Mouse (Mus musculus): ENCODE data around the gene Derl2. TPM values are rescaled to one million over a fixed set of nuclear protein-coding genes. Genes with fewer than 3 reads are reported as not detected.
A peak's percentile ranks its signal among the peaks of the same experiment; 100 is the strongest.

The Derl2 gene
- polyA plus RNA-seq, 1 experiment from 2014 or later: 27.9 TPM

GRCm38 (mm10) chr11:70980232-70980631 is 39.4 kb downstream of the Derl2 start:
- H3K9ac ChIP-seq (replicated peaks): no peak overlapping the region
- no peaks in the 10 kb centered on the region for H3K27me3 ChIP-seq (replicated peaks)
- no peak overlapping the region for H3K4me2 ChIP-seq
- no peaks in the 10 kb centered on the region for H3K9me3 ChIP-seq (replicated peaks)
- ATAC-seq (ENCODE audit: low FRiP score): no peak
- H3K27ac ChIP-seq (replicated peaks): no peak overlapping the region
- H3K36me3 ChIP-seq: peaks cover 68% of the 10 kb centered on the region
- H3K4me3 ChIP-seq (replicated peaks): no peak overlapping the region
- peaks cover 17% of the 10 kb centered on the region for H3K4me1 ChIP-seq
- WGBS: 76% methylated on average over 6 of the region's 6 CpGs

GRCm38 (mm10) chr11:70977293-70977692 is 42.3 kb downstream of the Derl2 start:
- no peak overlapping the region for H3K4me2 ChIP-seq
- H3K4me3 ChIP-seq (replicated peaks): no peak overlapping the region
- H3K27ac ChIP-seq (replicated peaks): no peak overlapping the region
- no peak for ATAC-seq (ENCODE audit: low FRiP score)
- H3K9ac ChIP-seq (replicated peaks): no peak overlapping the region
- H3K27me3 ChIP-seq (replicated peaks): no peaks in the 10 kb centered on the region
- WGBS: 90% methylated on average over 6 of the region's 6 CpGs
- peaks cover 81% of the 10 kb centered on the region for H3K36me3 ChIP-seq
- no peaks in the 10 kb centered on the region for H3K9me3 ChIP-seq (replicated peaks)
- peaks cover 14% of the 10 kb centered on the region for H3K4me1 ChIP-seq

- H3K9me3 ChIP-seq (replicated peaks): no peaks in the 10 kb centered on the region
- H3K27me3 ChIP-seq (replicated peaks): no peaks in the 10 kb centered on the region
- H3K9ac ChIP-seq (replicated peaks): no peak overlapping the region
- no peak overlapping the region for H3K27ac ChIP-seq (replicated peaks)
- H3K4me3 ChIP-seq (replicated peaks): no peak overlapping the region
- no peak overlapping the region for H3K4me2 ChIP-seq
- peaks cover 9% of the 10 kb centered on the region for H3K4me1 ChIP-seq
- WGBS: 82% methylated on average over 2 of the region's 2 CpGs
- ATAC-seq (ENCODE audit: low FRiP score): no peak
- H3K36me3 ChIP-seq: peaks cover 72% of the 10 kb centered on the region
Measured at GRCm38 (mm10) chr11:70975193-70975592, 44.4 kb downstream of the Derl2 start.

GRCm38 (mm10) chr11:70973947-70974346 is 45.7 kb downstream of the Derl2 start:
- H3K4me1 ChIP-seq: peaks cover 9% of the 10 kb centered on the region
- no peaks in the 10 kb centered on the region for H3K9me3 ChIP-seq (replicated peaks)
- H3K27ac ChIP-seq (replicated peaks): no peak overlapping the region
- H3K9ac ChIP-seq (replicated peaks): no peak overlapping the region
- H3K36me3 ChIP-seq: peaks cover 61% of the 10 kb centered on the region
- 74% methylated on average over 4 of the region's 4 CpGs for WGBS
- no peak overlapping the region for H3K4me2 ChIP-seq
- ATAC-seq (ENCODE audit: low FRiP score): no peak
- H3K4me3 ChIP-seq (replicated peaks): no peak overlapping the region
- no peaks in the 10 kb centered on the region for H3K27me3 ChIP-seq (replicated peaks)

GRCm38 (mm10) chr11:70972586-70972985 is 47.1 kb downstream of the Derl2 start:
- WGBS: 71% methylated on average over 1 of the region's 1 CpGs
- Histone ChIP-seq H3K9me3 (replicated peaks) (no peaks in the 10 kb centered on the region), H3K36me3 (peaks cover 48% of the 10 kb centered on the region), H3K4me1 (peaks cover 20% of the 10 kb centered on the region), H3K27ac (replicated peaks) (no peak overlapping the region), H3K4me2 (no peak overlapping the region), H3K27me3 (replicated peaks) (no peaks in the 10 kb centered on the region), H3K9ac (replicated peaks) (no peak overlapping the region), H3K4me3 (replicated peaks) (no peak overlapping the region)
- no peak for ATAC-seq (ENCODE audit: low FRiP score)

GRCm38 (mm10) chr11:70970560-70971540 is 48.8 kb downstream of the Derl2 start:
- Histone ChIP-seq H3K9me3 (replicated peaks) (no peaks in the 10 kb centered on the region), H3K4me3 (replicated peaks) (peak overlapping the region; percentile 95), H3K4me2 (peak overlapping the region; percentile 91), H3K27me3 (replicated peaks) (no peaks in the 10 kb centered on the region), H3K36me3 (peaks cover 41% of the 10 kb centered on the region), H3K27ac (replicated peaks) (peak overlapping the region; percentile 94), H3K4me1 (peaks cover 23% of the 10 kb centered on the region), H3K9ac (replicated peaks) (peak overlapping the region; percentile 68)
- 18% methylated on average over 24 of the region's 24 CpGs for WGBS
- peak; percentile 28 for ATAC-seq (ENCODE audit: low FRiP score)

- Histone ChIP-seq H3K9me3 (replicated peaks) (no peaks in the 10 kb centered on the region), H3K27ac (replicated peaks) (peak within 1 kb of the TSS; percentile 94), H3K4me1 (peaks cover 23% of the 10 kb centered on the region), H3K27me3 (replicated peaks) (no peaks in the 10 kb centered on the region), H3K36me3 (peaks cover 40% of the 10 kb centered on the region), H3K4me2 (peak within 1 kb of the TSS; percentile 91), H3K9ac (replicated peaks) (peak within 1 kb of the TSS; percentile 99), H3K4me3 (replicated peaks) (peak within 1 kb of the TSS; percentile 95)
- under 1% methylated on average over 43 of the region's 43 CpGs for WGBS
- peak; percentile 98 for ATAC-seq (ENCODE audit: low FRiP score)
Measured at GRCm38 (mm10) chr11:70969821-70970559, 49.7 kb downstream of the Derl2 start, which contains the start of the genes Nup88 and Rpain. Gene Nup88 (minus strand): TSS chr11:70969973. Gene Rpain (plus strand): TSS chr11:70970213.

GRCm38 (mm10) chr11:70969271-70969794 is 50.3 kb downstream of the Derl2 start:
- under 1% methylated on average over 25 of the region's 25 CpGs for WGBS
- H3K4me3 ChIP-seq (replicated peaks): peak overlapping the region; percentile 95
- no peaks in the 10 kb centered on the region for H3K9me3 ChIP-seq (replicated peaks)
- peaks cover 40% of the 10 kb centered on the region for H3K36me3 ChIP-seq
- H3K9ac ChIP-seq (replicated peaks): peak overlapping the region; percentile 99
- H3K27me3 ChIP-seq (replicated peaks): no peaks in the 10 kb centered on the region
- peaks cover 23% of the 10 kb centered on the region for H3K4me1 ChIP-seq
- H3K27ac ChIP-seq (replicated peaks): peak overlapping the region; percentile 94
- peak; percentile 12; the same call in 1 of the 2 replicates for ATAC-seq (ENCODE audit: low FRiP score)
- H3K4me2 ChIP-seq: peak overlapping the region; percentile 78

- Histone ChIP-seq H3K36me3 (peaks cover 67% of the 10 kb centered on the region), H3K27ac (replicated peaks) (no peak overlapping the region), H3K9me3 (replicated peaks) (no peaks in the 10 kb centered on the region), H3K4me3 (replicated peaks) (no peak overlapping the region), H3K9ac (replicated peaks) (no peak overlapping the region), H3K4me1 (peaks cover 14% of the 10 kb centered on the region), H3K4me2 (no peak overlapping the region), H3K27me3 (replicated peaks) (no peaks in the 10 kb centered on the region)
- WGBS: 72% methylated on average over 4 of the region's 4 CpGs
- ATAC-seq (ENCODE audit: low FRiP score): no peak
Measured at GRCm38 (mm10) chr11:70964222-70964907, 55.3 kb downstream of the Derl2 start.

- Histone ChIP-seq H3K27ac (replicated peaks) (no peak overlapping the region), H3K4me3 (replicated peaks) (no peak overlapping the region), H3K9ac (replicated peaks) (no peak overlapping the region), H3K4me1 (no peaks in the 10 kb centered on the region), H3K9me3 (replicated peaks) (no peaks in the 10 kb centered on the region), H3K36me3 (peaks cover 88% of the 10 kb centered on the region), H3K4me2 (no peak overlapping the region), H3K27me3 (replicated peaks) (no peaks in the 10 kb centered on the region)
- 89% methylated on average over 5 of the region's 5 CpGs for WGBS
- no peak for ATAC-seq (ENCODE audit: low FRiP score)
Measured at GRCm38 (mm10) chr11:70960786-70961554, 58.7 kb downstream of the Derl2 start.
